Mouse (Mus musculus): Measurements from ENCODE around the gene Trip6. TPM values are rescaled to one million over a fixed set of nuclear protein-coding genes. Genes with fewer than 3 reads are reported as not detected.
"Not testable (repeated sequence)": the region's sequence is repeated elsewhere in the genome, so short reads cannot be mapped to it uniquely, and the experiment has no call there.

Gene Trip6
- polyA plus RNA-seq, 1 experiment from 2014 or later: 90.5 TPM

GRCm38 (mm10) chr5:137287032-137287952, 26.9 kb downstream of the Trip6 start, which contains the start of gene Ache:
Gene Ache, plus strand, starts transcription at chr5:137287519.
- H3K4me3 ChIP-seq (ENCODE audit: low read length): peak within 1 kb of the TSS; percentile 42
- peak; percentile 6 for ATAC-seq (ENCODE audit: low read depth)
- H3K9ac ChIP-seq (ENCODE audit: low read length): peak within 1 kb of the TSS; percentile 58
- peak within 1 kb of the TSS; percentile 67 for H3K4me2 ChIP-seq (ENCODE audit: low read depth, low read length)
- peaks cover 19% of the 10 kb centered on the region for H3K4me1 ChIP-seq (replicated peaks; ENCODE audit: control insufficient read depth, insufficient read depth, low read length)
- H3K9me3 ChIP-seq (ENCODE audit: control insufficient read depth, low read length): no peaks in the 10 kb centered on the region
- no peak within 1 kb of the TSS for H3K27ac ChIP-seq (ENCODE audit: low read length)
- peaks cover 40% of the 10 kb centered on the region for H3K27me3 ChIP-seq (ENCODE audit: control insufficient read depth, insufficient read depth, low read depth, low read length)
- under 1% methylated on average over 39 of the region's 40 CpGs for WGBS
- H3K36me3 ChIP-seq (ENCODE audit: control insufficient read depth, insufficient read depth, low read length): no peaks in the 10 kb centered on the region

- peak; percentile 60 for ATAC-seq (ENCODE audit: low read depth)
- Histone ChIP-seq H3K4me3 (ENCODE audit: low read length) (peak overlapping the region; percentile 33), H3K4me2 (ENCODE audit: low read depth, low read length) (peak overlapping the region; percentile 56), H3K27me3 (ENCODE audit: control insufficient read depth, insufficient read depth, low read depth, low read length) (peaks cover 40% of the 10 kb centered on the region), H3K4me1 (replicated peaks; ENCODE audit: control insufficient read depth, insufficient read depth, low read length) (peaks cover 19% of the 10 kb centered on the region), H3K9ac (ENCODE audit: low read length) (no peak overlapping the region), H3K36me3 (ENCODE audit: control insufficient read depth, insufficient read depth, low read length) (no peaks in the 10 kb centered on the region), H3K27ac (ENCODE audit: low read length) (no peak overlapping the region), H3K9me3 (ENCODE audit: control insufficient read depth, low read length) (no peaks in the 10 kb centered on the region)
- under 1% methylated on average over 15 of the region's 16 CpGs for WGBS
These were observed 27.6 kb downstream of the Trip6 start for GRCm38 (mm10) chr5:137286655-137287031.

- WGBS: 32% methylated on average over 7 of the region's 7 CpGs
These were observed 28.2 kb downstream of the Trip6 start for GRCm38 (mm10) chr5:137285986-137286385.

GRCm38 (mm10) chr5:137285045-137285444, 29.2 kb downstream of the Trip6 start:
- no peak overlapping the region for H3K27ac ChIP-seq (ENCODE audit: low read length)
- H3K4me2 ChIP-seq (ENCODE audit: low read depth, low read length): no peak overlapping the region
- no peaks in the 10 kb centered on the region for H3K36me3 ChIP-seq (ENCODE audit: control insufficient read depth, insufficient read depth, low read length)
- H3K4me1 ChIP-seq (replicated peaks; ENCODE audit: control insufficient read depth, insufficient read depth, low read length): peaks cover 19% of the 10 kb centered on the region
- H3K9ac ChIP-seq (ENCODE audit: low read length): no peak overlapping the region
- H3K4me3 ChIP-seq (ENCODE audit: low read length): no peak overlapping the region
- no peak for ATAC-seq (ENCODE audit: low read depth)
- H3K9me3 ChIP-seq (ENCODE audit: control insufficient read depth, low read length): no peaks in the 10 kb centered on the region
- H3K27me3 ChIP-seq (ENCODE audit: control insufficient read depth, insufficient read depth, low read depth, low read length): peaks cover 34% of the 10 kb centered on the region
- 50% methylated on average over 5 of the region's 5 CpGs for WGBS

More at GRCm38 (mm10) chr5:137285986-137286385, 28.2 kb downstream of the Trip6 start:
- Histone ChIP-seq H3K4me2 (ENCODE audit: low read depth, low read length) (no peak overlapping the region), H3K9me3 (ENCODE audit: control insufficient read depth, low read length) (no peaks in the 10 kb centered on the region), H3K9ac (ENCODE audit: low read length) (no peak overlapping the region), H3K36me3 (ENCODE audit: control insufficient read depth, insufficient read depth, low read length) (no peaks in the 10 kb centered on the region), H3K4me3 (ENCODE audit: low read length) (no peak overlapping the region), H3K27ac (ENCODE audit: low read length) (no peak overlapping the region), H3K4me1 (replicated peaks; ENCODE audit: control insufficient read depth, insufficient read depth, low read length) (peaks cover 19% of the 10 kb centered on the region), H3K27me3 (ENCODE audit: control insufficient read depth, insufficient read depth, low read depth, low read length) (peaks cover 40% of the 10 kb centered on the region)
- no peak for ATAC-seq (ENCODE audit: low read depth)

GRCm38 (mm10) chr5:137284411-137284810, 29.8 kb downstream of the Trip6 start:
- H3K9me3 ChIP-seq (ENCODE audit: control insufficient read depth, low read length); H3K36me3 ChIP-seq (ENCODE audit: control insufficient read depth, insufficient read depth, low read length); H3K9ac ChIP-seq (ENCODE audit: low read length); H3K4me2 ChIP-seq (ENCODE audit: low read depth, low read length); ATAC-seq (ENCODE audit: low read depth); H3K27ac ChIP-seq (ENCODE audit: low read length); H3K4me3 ChIP-seq (ENCODE audit: low read length): not testable (repeated sequence)
- Histone ChIP-seq H3K27me3 (ENCODE audit: control insufficient read depth, insufficient read depth, low read depth, low read length) (peaks cover 28% of the 10 kb centered on the region), H3K4me1 (replicated peaks; ENCODE audit: control insufficient read depth, insufficient read depth, low read length) (peaks cover 19% of the 10 kb centered on the region)
- WGBS: 69% methylated on average over 5 of the region's 6 CpGs

GRCm38 (mm10) chr5:137277360-137278342, 36.6 kb downstream of the Trip6 start:
- WGBS: 41% methylated on average over 18 of the region's 18 CpGs
- Histone ChIP-seq H3K27me3 (ENCODE audit: control insufficient read depth, insufficient read depth, low read depth, low read length) (no peaks in the 10 kb centered on the region), H3K36me3 (ENCODE audit: control insufficient read depth, insufficient read depth, low read length) (no peaks in the 10 kb centered on the region), H3K4me1 (replicated peaks; ENCODE audit: control insufficient read depth, insufficient read depth, low read length) (no peaks in the 10 kb centered on the region), H3K4me3 (ENCODE audit: low read length) (no peak overlapping the region), H3K9ac (ENCODE audit: low read length) (no peak overlapping the region), H3K27ac (ENCODE audit: low read length) (no peak overlapping the region), H3K9me3 (ENCODE audit: control insufficient read depth, low read length) (no peaks in the 10 kb centered on the region), H3K4me2 (ENCODE audit: low read depth, low read length) (no peak overlapping the region)
- ATAC-seq (ENCODE audit: low read depth): peak; percentile 61; the same call in 1 of the 2 replicates

- Histone ChIP-seq H3K4me3 (ENCODE audit: low read length) (no peak overlapping the region), H3K9ac (ENCODE audit: low read length) (no peak overlapping the region), H3K27ac (ENCODE audit: low read length) (no peak overlapping the region), H3K9me3 (ENCODE audit: control insufficient read depth, low read length) (no peaks in the 10 kb centered on the region), H3K27me3 (ENCODE audit: control insufficient read depth, insufficient read depth, low read depth, low read length) (no peaks in the 10 kb centered on the region), H3K4me2 (ENCODE audit: low read depth, low read length) (peak overlapping the region; percentile 13; the same call in 1 of the 2 replicates), H3K4me1 (replicated peaks; ENCODE audit: control insufficient read depth, insufficient read depth, low read length) (no peaks in the 10 kb centered on the region), H3K36me3 (ENCODE audit: control insufficient read depth, insufficient read depth, low read length) (no peaks in the 10 kb centered on the region)
- 20% methylated on average over 17 of the region's 18 CpGs for WGBS
- ATAC-seq (ENCODE audit: low read depth): no peak
These were observed 45.9 kb downstream of the Trip6 start for GRCm38 (mm10) chr5:137268131-137268910.

GRCm38 (mm10) chr5:137264787-137265186, 49.4 kb downstream of the Trip6 start:
- ATAC-seq (ENCODE audit: low read depth): no peak
- no peak overlapping the region for H3K4me3 ChIP-seq (ENCODE audit: low read length)
- no peaks in the 10 kb centered on the region for H3K36me3 ChIP-seq (ENCODE audit: control insufficient read depth, insufficient read depth, low read length)
- H3K4me2 ChIP-seq (ENCODE audit: low read depth, low read length): no peak overlapping the region
- H3K9me3 ChIP-seq (ENCODE audit: control insufficient read depth, low read length): no peaks in the 10 kb centered on the region
- 82% methylated on average over 11 of the region's 11 CpGs for WGBS
- no peak overlapping the region for H3K27ac ChIP-seq (ENCODE audit: low read length)
- no peaks in the 10 kb centered on the region for H3K4me1 ChIP-seq (replicated peaks; ENCODE audit: control insufficient read depth, insufficient read depth, low read length)
- H3K27me3 ChIP-seq (ENCODE audit: control insufficient read depth, insufficient read depth, low read depth, low read length): no peaks in the 10 kb centered on the region
- H3K9ac ChIP-seq (ENCODE audit: low read length): no peak overlapping the region
